Mouse (Mus musculus) heart, embryonic 16.5 days (tissue): ENCODE measurements around the gene Prss46. TPM values are rescaled to one million over a fixed set of nuclear protein-coding genes. Genes with fewer than 3 reads are reported as not detected.

ENCODE experiments used
- ATAC-seq: fragments of 200-750 bp; cut with Nextera tagmentation; replicated peaks from 2 replicates; pipeline ENCODE4 v1.8.0; 2017; ENCODE audit warnings: moderate number of reproducible peaks; ENCODE audit not compliant: insufficient read depth, low FRiP score; ENCODE audit errors: extremely low read depth
- H3K27ac ChIP-seq: fragments of 300-500 bp; sonication (generic); 2 replicates; pipeline ENCODE4 v1.5.1; 2014; ENCODE audit warnings: mild to moderate bottlenecking, low read length, control low read depth, moderate library complexity
- H3K27me3 ChIP-seq: fragments of 300-500 bp; sonication (generic); 2 replicates; pipeline ENCODE4 v1.6.1; 2014; ENCODE audit warnings: low read length, mixed read lengths; ENCODE audit not compliant: control insufficient read depth, insufficient read depth
- H3K36me3 ChIP-seq: fragments of 300-500 bp; sonication (generic); 2 replicates; pipeline ENCODE4 v1.6.1; 2014; ENCODE audit not compliant: control insufficient read depth, insufficient read depth
- H3K4me1 ChIP-seq: fragments of 300-500 bp; sonication (generic); 2 replicates; pipeline ENCODE4 v1.6.1; 2014; ENCODE audit warnings: low read length, mixed read lengths; ENCODE audit not compliant: control insufficient read depth, insufficient read depth
- H3K4me2 ChIP-seq: fragments of 300-500 bp; sonication (generic); 2 replicates; pipeline ENCODE4 v1.6.1; 2014; ENCODE audit warnings: low read depth, mild to moderate bottlenecking, control low read depth, low read length
- H3K4me3 ChIP-seq: fragments of 300-500 bp; sonication (generic); 2 replicates; pipeline ENCODE4 v1.5.1; 2014; ENCODE audit warnings: mild to moderate bottlenecking, control low read depth, low read length
- H3K9ac ChIP-seq: fragments of 300-500 bp; sonication (generic); 2 replicates; pipeline ENCODE4 v1.6.1; 2014; ENCODE audit warnings: low read length, control low read depth
- H3K9me3 ChIP-seq: fragments of 300-500 bp; sonication (generic); replicated peaks from 2 replicates; pipeline ENCODE4 v1.6.1; 2016; ENCODE audit warnings: low read length; ENCODE audit not compliant: control insufficient read depth
- WGBS: fragments of 180-500 bp; shearing (Covaris S2); extraction: QIAGEN DNeasy Blood & Tissue Kit; methylation state at CpG from one replicate; pipeline ENCODE4 v1.1.7; 2014; 5-methylcytosine and 5-hydroxymethylcytosine counted together
- polyA plus RNA-seq: library from polyadenylated mRNA; unstranded; fragments of >200 nt; fragmentation: Nextera tagmentation; extraction: Ambion mirVana; gene quantifications from 2 replicates; pipeline ENCODE4 v1.2.1, GENCODE M21; 2015

The Prss46 gene
- polyA plus RNA-seq, 1 experiment from 2014 or later: not detected

GRCm38 (mm10) chr9:110825426-110825825, 18.9 kb upstream of the Prss46 start:
- no peak overlapping the region for H3K4me2 ChIP-seq
- H3K4me1 ChIP-seq: no peaks in the 10 kb centered on the region
- no peaks in the 10 kb centered on the region for H3K36me3 ChIP-seq
- H3K4me3 ChIP-seq: no peak overlapping the region
- H3K27ac ChIP-seq: no peak overlapping the region
- no peak for ATAC-seq
- H3K9me3 ChIP-seq: no peaks in the 10 kb centered on the region
- H3K27me3 ChIP-seq: no peaks in the 10 kb centered on the region
- H3K9ac ChIP-seq: no peak overlapping the region
- WGBS: 58% methylated on average over 4 of the region's 4 CpGs

- no peak overlapping the region for H3K4me2 ChIP-seq
- no peaks in the 10 kb centered on the region for H3K9me3 ChIP-seq
- ATAC-seq: no peak
- no peaks in the 10 kb centered on the region for H3K4me1 ChIP-seq
- no peak overlapping the region for H3K27ac ChIP-seq
- H3K4me3 ChIP-seq: no peak overlapping the region
- H3K9ac ChIP-seq: no peak overlapping the region
- H3K27me3 ChIP-seq: no peaks in the 10 kb centered on the region
- H3K36me3 ChIP-seq: no peaks in the 10 kb centered on the region
- 66% methylated on average over 7 of the region's 7 CpGs for WGBS
Observed at GRCm38 (mm10) chr9:110825832-110826231, 18.5 kb upstream of the Prss46 start.

- 0 out of 2 replicates have a peak, but pooled peaks have one; percentile 32 for ATAC-seq
- WGBS: 69% methylated on average over 3 of the region's 3 CpGs
- H3K27ac ChIP-seq: no peak within 1 kb of the TSS
Observed at GRCm38 (mm10) chr9:110826390-110826789, 17.9 kb upstream of the Prss46 start, which contains the start of gene Prss43. Gene Prss43 (plus strand): TSS chr9:110826690.

GRCm38 (mm10) chr9:110833021-110833420, 11.3 kb upstream of the Prss46 start:
- ATAC-seq: no peak
- Histone ChIP-seq H3K27me3 (no peaks in the 10 kb centered on the region; the same call in 1 of the 2 replicates), H3K36me3 (no peaks in the 10 kb centered on the region), H3K9me3 (no peaks in the 10 kb centered on the region), H3K9ac (no peak overlapping the region), H3K27ac (no peak overlapping the region), H3K4me1 (no peaks in the 10 kb centered on the region), H3K4me2 (no peak overlapping the region), H3K4me3 (no peak overlapping the region)
- WGBS: 63% methylated on average over 5 of the region's 5 CpGs

More at GRCm38 (mm10) chr9:110826390-110826789, 17.9 kb upstream of the Prss46 start, which contains the start of gene Prss43:
- no peak within 1 kb of the TSS for H3K4me3 ChIP-seq
- H3K4me1 ChIP-seq: no peaks in the 10 kb centered on the region
- H3K9ac ChIP-seq: no peak within 1 kb of the TSS
- no peak within 1 kb of the TSS for H3K4me2 ChIP-seq
- H3K27me3 ChIP-seq: no peaks in the 10 kb centered on the region
- H3K36me3 ChIP-seq: no peaks in the 10 kb centered on the region
- H3K9me3 ChIP-seq: no peaks in the 10 kb centered on the region

- no peak within 1 kb of the TSS for H3K4me3 ChIP-seq
- H3K27me3 ChIP-seq: no peaks in the 10 kb centered on the region; the same call in 1 of the 2 replicates
- no peak within 1 kb of the TSS for H3K4me2 ChIP-seq
Observed at GRCm38 (mm10) chr9:110834411-110834810, 9.9 kb upstream of the Prss46 start, which contains the start of gene Prss45. Gene Prss45 (plus strand): TSS chr9:110834588.

GRCm38 (mm10) chr9:110834961-110835360, 9.3 kb upstream of the Prss46 start:
- 34% methylated on average over 10 of the region's 10 CpGs for WGBS
- ATAC-seq: no peak
- H3K4me1 ChIP-seq: no peaks in the 10 kb centered on the region
- H3K9ac ChIP-seq: no peak overlapping the region
- no peak overlapping the region for H3K4me2 ChIP-seq
- no peaks in the 10 kb centered on the region; the same call in 1 of the 2 replicates for H3K27me3 ChIP-seq
- H3K4me3 ChIP-seq: no peak overlapping the region
- no peak overlapping the region for H3K27ac ChIP-seq
- no peaks in the 10 kb centered on the region for H3K9me3 ChIP-seq
- no peaks in the 10 kb centered on the region for H3K36me3 ChIP-seq

More at GRCm38 (mm10) chr9:110834411-110834810, 9.9 kb upstream of the Prss46 start, which contains the start of gene Prss45:
- Histone ChIP-seq H3K9ac (no peak within 1 kb of the TSS), H3K4me1 (no peaks in the 10 kb centered on the region), H3K9me3 (no peaks in the 10 kb centered on the region), H3K36me3 (no peaks in the 10 kb centered on the region), H3K27ac (no peak within 1 kb of the TSS)
- 71% methylated on average over 19 of the region's 19 CpGs for WGBS
- no peak for ATAC-seq

GRCm38 (mm10) chr9:110836112-110836511, 8.2 kb upstream of the Prss46 start:
- 46% methylated on average over 2 of the region's 2 CpGs for WGBS

GRCm38 (mm10) chr9:110840905-110841304, 3.4 kb upstream of the Prss46 start:
- Histone ChIP-seq H3K27me3 (no peaks in the 10 kb centered on the region), H3K4me1 (no peaks in the 10 kb centered on the region), H3K4me2 (no peak overlapping the region), H3K4me3 (no peak overlapping the region), H3K27ac (no peak overlapping the region), H3K36me3 (no peaks in the 10 kb centered on the region), H3K9me3 (no peaks in the 10 kb centered on the region), H3K9ac (no peak overlapping the region)
- WGBS: 78% methylated on average over 6 of the region's 6 CpGs
- ATAC-seq: no peak

More at GRCm38 (mm10) chr9:110836112-110836511, 8.2 kb upstream of the Prss46 start:
- ATAC-seq: no peak
- H3K4me2 ChIP-seq: no peak overlapping the region
- H3K36me3 ChIP-seq: no peaks in the 10 kb centered on the region
- H3K4me1 ChIP-seq: no peaks in the 10 kb centered on the region
- no peak overlapping the region for H3K27ac ChIP-seq
- no peak overlapping the region for H3K4me3 ChIP-seq
- H3K9me3 ChIP-seq: no peaks in the 10 kb centered on the region
- no peaks in the 10 kb centered on the region; the same call in 1 of the 2 replicates for H3K27me3 ChIP-seq
- H3K9ac ChIP-seq: no peak overlapping the region

GRCm38 (mm10) chr9:110841438-110841837, 2.9 kb upstream of the Prss46 start:
- ATAC-seq: no peak

More at GRCm38 (mm10) chr9:110841438-110841837, 2.9 kb upstream of the Prss46 start:
- Histone ChIP-seq H3K4me3 (no peak overlapping the region), H3K27ac (no peak overlapping the region), H3K4me2 (no peak overlapping the region), H3K4me1 (no peaks in the 10 kb centered on the region), H3K27me3 (no peaks in the 10 kb centered on the region), H3K36me3 (no peaks in the 10 kb centered on the region), H3K9me3 (no peaks in the 10 kb centered on the region), H3K9ac (no peak overlapping the region)
- 50% methylated on average over 2 of the region's 2 CpGs for WGBS
